Mouse (Mus musculus) heart, adult 18-20 months (tissue): ENCODE results near the gene Tspo2. TPM values are rescaled to one million over a fixed set of nuclear protein-coding genes. Genes with fewer than 3 reads are reported as not detected.

Experiments used
- DNase-seq, 2 experiments: peaks; one replicate each; pipeline ENCODE4 v3.0.0; 2021 to 2022; ENCODE audit warnings: mixed read lengths in 1 of 2
- long read RNA-seq, 2 experiments: library from polyadenylated mRNA; stranded (forward); transcript quantifications; one replicate each; pipeline ENCODE4 v2.0.0; 2021
- total RNA-seq, 2 experiments: library from RNA; stranded (reverse); gene quantifications; 2 replicates each; pipeline ENCODE4 v1.2.3; 2021

Tspo2 gene
- under 1 TPM; 0.55 to 0.62 TPM for total RNA-seq
- long read RNA-seq, experiment 1 = 0 reads
- long read RNA-seq, experiment 2 = 0 reads

GRCm38 (mm10) chr17:48451353-48451675 lies at the start of gene Tspo2:
Gene Tspo2, minus strand, starts transcription at chr17:48451522.
- DNase-seq = no peak

- peak; percentile 66 to 68 for DNase-seq
These were observed 49.6 kb upstream of the Tspo2 start for GRCm38 (mm10) chr17:48500846-48501445.

GRCm38 (mm10) chr17:48497986-48498385 lies 46.7 kb upstream of the Tspo2 start:
- no peak for DNase-seq

- no peak for DNase-seq
These were observed 42.7 kb upstream of the Tspo2 start for GRCm38 (mm10) chr17:48493986-48494385.

GRCm38 (mm10) chr17:48493582-48493981 lies 42.3 kb upstream of the Tspo2 start:
- DNase-seq = no peak

- no peak for DNase-seq
These were observed 41.3 kb upstream of the Tspo2 start for GRCm38 (mm10) chr17:48492621-48493020.

GRCm38 (mm10) chr17:48489466-48489865 lies 38.1 kb upstream of the Tspo2 start:
- DNase-seq = no peak

GRCm38 (mm10) chr17:48484191-48484590 lies 32.9 kb upstream of the Tspo2 start:
- no peak for DNase-seq

GRCm38 (mm10) chr17:48483764-48484163 lies 32.4 kb upstream of the Tspo2 start:
- no peak for DNase-seq

- DNase-seq = no peak
These were observed 28.6 kb upstream of the Tspo2 start for GRCm38 (mm10) chr17:48479952-48480351.

DNA sequence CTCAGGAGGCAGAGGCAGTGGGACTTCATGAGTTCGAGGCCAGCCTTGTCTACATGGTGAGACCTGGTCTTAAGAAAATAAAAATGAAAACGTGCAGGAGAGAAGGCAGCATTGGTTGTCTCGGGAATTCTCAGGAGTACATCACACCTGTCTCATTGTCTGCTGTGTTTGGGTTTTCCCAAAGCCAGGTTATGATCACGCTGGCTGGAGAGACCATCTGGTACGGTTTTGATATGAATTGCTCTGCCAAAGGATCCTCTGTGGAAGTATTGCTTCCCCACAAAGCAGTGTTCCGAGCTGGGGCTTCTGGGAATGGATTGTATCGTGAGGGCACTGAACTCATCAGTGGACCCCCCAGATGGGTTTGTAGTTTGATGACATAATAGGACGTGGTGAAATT lies 24.1 kb upstream of the Tspo2 start:
- no peak for DNase-seq

- peak; percentile 51 to 63 for DNase-seq
These were observed 23.0 kb upstream of the Tspo2 start for GRCm38 (mm10) chr17:48474282-48474681.

GRCm38 (mm10) chr17:48467395-48468231 lies 16.3 kb upstream of the Tspo2 start:
- DNase-seq = peak; percentile 73 to 93

DNA sequence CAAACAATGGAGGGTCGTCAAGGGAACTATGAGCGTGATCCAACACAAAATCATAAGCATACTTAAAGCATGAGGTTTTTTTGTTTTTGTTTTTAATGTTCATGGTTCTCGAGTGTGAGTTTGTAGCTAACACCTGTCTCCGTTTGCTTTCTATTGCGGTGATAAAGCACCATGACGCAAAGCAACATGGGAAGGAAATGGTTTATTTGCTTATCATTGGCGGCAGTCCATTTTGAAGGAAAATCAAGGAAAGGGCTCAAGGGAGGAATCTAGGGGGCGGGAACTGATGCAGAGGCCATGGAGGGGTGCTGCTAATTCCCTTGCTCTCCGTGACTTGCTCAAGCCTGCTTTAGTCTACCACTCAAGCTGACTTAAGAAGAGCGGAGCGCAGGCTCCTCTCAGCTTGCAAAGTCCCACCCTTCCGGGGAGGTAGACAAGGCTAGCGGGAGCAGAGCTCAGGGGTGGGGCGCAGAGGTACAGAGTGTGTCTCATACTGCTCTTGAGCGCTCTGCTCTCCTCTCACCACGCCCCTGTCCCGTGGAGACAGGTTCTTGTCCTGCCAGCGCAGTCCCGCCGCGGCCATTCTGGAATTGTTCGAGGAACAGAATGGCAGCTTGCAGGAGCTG lies 15.6 kb upstream of the Tspo2 start:
- DNase-seq = no peak

- no peak for DNase-seq
These were observed 12.1 kb upstream of the Tspo2 start for GRCm38 (mm10) chr17:48463391-48463790.

GRCm38 (mm10) chr17:48462096-48462495 lies 10.8 kb upstream of the Tspo2 start:
- DNase-seq = no peak

DNA sequence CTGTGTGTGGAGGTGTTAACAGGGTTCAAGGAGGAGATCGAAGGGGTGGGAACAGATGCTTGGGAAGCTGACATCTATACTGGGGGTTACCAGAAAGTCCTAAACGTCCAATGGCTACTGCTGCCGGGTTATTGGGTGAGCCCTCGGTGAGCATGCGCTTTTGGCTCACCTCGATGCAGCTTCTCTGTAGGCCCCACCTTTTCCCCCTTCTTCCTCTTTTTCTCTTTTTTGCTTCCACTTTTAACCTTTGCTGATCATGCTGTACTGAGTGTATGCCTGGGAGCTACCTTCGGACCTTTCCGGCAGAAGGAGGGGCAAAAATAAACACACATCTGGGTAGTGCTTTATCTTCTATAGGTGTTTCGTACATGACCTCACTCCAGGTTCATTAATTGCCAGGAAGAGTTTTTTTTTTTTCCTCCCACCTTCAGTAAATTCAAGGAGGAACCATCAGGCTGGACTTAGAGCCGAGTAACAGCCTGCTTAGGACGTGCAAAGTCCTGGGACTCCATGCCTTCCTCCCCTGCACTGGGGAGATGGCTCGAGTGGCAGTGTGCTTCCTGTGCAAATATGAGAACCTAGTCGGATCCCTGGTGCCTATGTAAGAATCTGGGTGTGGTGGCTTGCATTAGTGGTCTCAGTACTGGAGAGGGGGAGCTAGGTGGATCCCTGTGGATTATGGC lies 6.8 kb upstream of the Tspo2 start:
- no peak for DNase-seq

DNA sequence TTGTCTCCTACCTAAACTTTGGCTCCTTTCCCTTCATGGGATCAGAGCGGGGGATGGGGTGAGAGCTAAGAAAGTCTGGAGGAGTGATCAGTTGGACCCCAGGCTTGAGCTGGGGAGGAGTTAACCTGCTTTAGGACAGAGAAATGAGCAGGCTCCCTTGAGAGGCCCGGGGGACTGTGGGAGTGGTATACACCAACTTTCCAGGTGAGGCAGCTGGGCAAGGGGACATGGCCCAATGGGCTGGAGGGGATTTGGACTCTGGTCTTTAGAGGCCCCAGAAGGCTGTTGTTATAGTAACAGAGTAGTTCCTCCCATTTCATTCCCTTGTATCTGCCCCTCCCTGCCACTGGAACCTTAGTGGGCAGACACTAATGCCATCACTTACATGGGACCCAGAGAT lies 4.6 kb upstream of the Tspo2 start:
- DNase-seq = no peak

DNA sequence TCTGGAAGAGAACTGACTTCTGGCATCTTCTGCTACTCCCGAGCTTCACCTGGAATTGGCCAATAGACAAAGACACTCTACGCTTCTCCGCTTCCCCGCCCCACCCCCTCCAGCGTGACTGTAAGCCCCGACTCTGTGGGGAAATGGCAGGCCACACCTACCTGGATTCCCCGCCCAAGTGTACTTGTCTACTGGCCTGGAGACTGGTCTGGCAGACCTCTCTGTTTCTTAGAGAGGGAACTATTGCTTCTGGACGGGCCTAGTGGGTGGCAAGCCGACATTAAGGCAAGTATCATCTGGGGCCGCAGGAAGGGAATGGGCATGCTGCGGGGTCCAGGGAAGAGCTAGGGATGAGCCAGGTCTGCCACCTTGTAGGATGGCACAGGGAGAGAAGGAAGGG lies 3.4 kb upstream of the Tspo2 start, which contains the start of gene Unc5cl:
Unc5cl (plus strand) TSS at position 214 of the 400 bp plus-strand sequence.
- DNase-seq = no peak

DNA sequence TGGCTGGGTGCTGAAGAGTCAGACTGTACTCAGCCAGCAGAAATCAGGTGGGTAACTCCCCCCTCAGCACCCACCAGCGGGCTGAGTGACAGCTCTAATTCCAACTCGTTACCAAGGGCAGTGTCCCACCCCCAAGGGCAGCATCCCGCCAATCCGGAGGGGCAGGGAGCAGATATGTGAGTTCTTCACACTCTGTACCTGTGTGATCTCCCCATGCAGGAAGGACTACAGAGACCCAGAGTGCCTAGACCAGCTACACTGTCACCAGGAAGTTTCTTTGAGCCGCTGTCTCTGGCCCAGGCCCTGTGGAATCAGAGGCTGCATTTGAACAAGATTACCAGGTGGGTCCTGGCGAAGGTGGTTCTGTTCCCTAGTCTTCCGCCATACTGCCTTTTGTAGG lies 2.9 kb upstream of the Tspo2 start:
- DNase-seq = no peak

DNA sequence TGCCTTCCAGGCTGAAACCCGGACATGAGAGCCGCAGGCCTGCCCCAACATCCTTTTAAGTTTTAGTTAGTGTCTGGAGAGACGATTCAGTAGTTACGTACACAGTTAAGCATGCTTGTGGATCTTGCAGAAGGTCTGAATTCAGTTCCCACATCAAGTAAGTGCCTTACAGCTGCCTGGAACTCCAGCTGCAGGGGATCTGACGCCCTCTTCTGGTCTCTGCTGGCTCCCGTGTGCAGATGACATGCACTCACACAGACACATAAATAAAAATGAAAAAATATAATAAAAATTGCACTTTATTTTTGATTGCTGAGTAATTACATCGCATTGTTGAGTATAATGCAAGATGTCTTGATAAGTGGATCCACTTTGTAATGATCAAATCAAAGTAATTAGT lies 2.2 kb upstream of the Tspo2 start:
- DNase-seq = no peak

GRCm38 (mm10) chr17:48451753-48452444 lies 577 bp upstream of the Tspo2 start:
- DNase-seq = peak in 1 of 2 experiments; percentile 20
